Mouse (Mus musculus): ENCODE measurements at regions not wholly inside any gene's neighbourhood (a gene's known extent, or its start where the extent isn't known, plus 50 kb on each side); places are given as distances from the start of the nearest gene placed in this dataset.

DNA sequence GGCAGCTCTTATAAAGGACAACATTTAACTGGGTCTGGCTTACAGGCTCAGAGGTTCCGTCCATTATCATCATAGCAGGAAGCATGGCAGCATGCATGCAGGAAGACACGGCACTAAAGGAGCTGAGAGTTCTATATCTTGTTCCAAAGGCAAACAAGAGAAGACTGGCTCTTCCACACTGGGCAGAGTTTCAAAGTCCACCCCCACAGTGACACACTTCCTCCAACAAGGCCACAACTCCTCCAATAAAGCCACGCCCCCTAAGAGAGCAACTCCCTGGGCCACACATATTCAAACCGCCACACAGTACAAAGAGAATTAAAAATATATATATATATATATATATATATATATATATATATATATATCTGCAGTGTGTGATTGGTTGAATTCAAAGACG, 105.8 kb upstream of the Spata13 start (continued):
- TF ChIP-seq TBP (IDR thresholded peaks at IDR 0.05; ENCODE audit: low read depth, low read length): 0 out of 2 replicates have a peak, but pooled peaks have one; percentile 31
- no peak for TF ChIP-seq CHD1 (IDR thresholded peaks at IDR 0.05; ENCODE audit: low read depth, low read length)

DNA sequence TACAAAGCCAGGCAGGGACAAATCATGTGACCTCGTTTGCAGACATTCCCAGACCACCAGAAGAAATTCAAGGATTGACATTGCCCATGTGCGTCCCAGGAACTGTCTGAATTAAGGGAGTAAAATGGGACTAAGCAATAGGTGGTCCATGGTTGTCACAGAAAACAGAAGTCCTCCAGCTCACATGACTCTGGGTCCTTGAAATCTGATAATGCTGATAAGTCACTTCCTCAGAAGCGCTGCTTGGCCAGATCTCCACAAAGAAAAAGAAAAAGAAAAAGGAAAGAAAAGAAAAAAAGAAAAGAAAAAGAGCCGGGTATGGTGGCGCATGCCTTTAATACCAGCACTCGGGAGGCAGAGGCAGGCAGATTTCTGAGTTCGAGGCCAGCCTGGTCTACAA, 105.3 kb upstream of the Spata13 start:
- H3K9me3 ChIP-seq (replicated peaks; ENCODE audit: insufficient read depth, low read length): no peaks in the 10 kb centered on the region
- peak overlapping the region; percentile 85 for H3K27ac ChIP-seq (ENCODE audit: control insufficient read depth, low read depth, low read length)
- DNase-seq (ENCODE audit: low read depth, low spot score): peak; percentile 58
- H3K9ac ChIP-seq (ENCODE audit: control insufficient read depth, low read depth, low read length, poor library complexity, severe bottlenecking): 0 out of 2 replicates have a peak overlapping the region, but pooled peaks have one; percentile 30
- no peaks in the 10 kb centered on the region for H3K27me3 ChIP-seq (ENCODE audit: control insufficient read depth in 1 of 2, insufficient read depth in 2 of 2, low read length in 2 of 2)
- TF ChIP-seq CHD1 (IDR thresholded peaks at IDR 0.05; ENCODE audit: low read depth, low read length): no peak
- TF ChIP-seq USF1 (IDR thresholded peaks at IDR 0.05; ENCODE audit: low read depth, low read length): peak; percentile 81
- no peak for TF ChIP-seq POLR2AphosphoS2 (IDR thresholded peaks at IDR 0.05; ENCODE audit: low read length)
- no peak for TF ChIP-seq SMC3 (IDR thresholded peaks at IDR 0.05; ENCODE audit: low read depth, low read length)
- no peak for TF ChIP-seq TAL1 (IDR thresholded peaks at IDR 0.05; ENCODE audit: low read length)
- peak; percentile 47 to 77 for TF ChIP-seq EP300 (IDR thresholded peaks at IDR 0.05; ENCODE audit: low read depth in 1 of 2, low read length in 2 of 2)
- no peak for TF ChIP-seq MYB (IDR thresholded peaks at IDR 0.05; ENCODE audit: low read depth, low read length)
- peak in 1 of 2 experiments; percentile 32; a peak in 1 of 4 replicates for TF ChIP-seq USF2 (IDR thresholded peaks at IDR 0.05; ENCODE audit: borderline replicate concordance in 1 of 2, insufficient read depth in 1 of 2, low read depth in 1 of 2, low read length in 2 of 2)
- TF ChIP-seq GATA1 (IDR thresholded peaks at IDR 0.05; ENCODE audit: low read depth, low read length): peak; percentile 86
- no peak for TF ChIP-seq RCOR1 (IDR thresholded peaks at IDR 0.05; ENCODE audit: low read depth, low read length)
- TF ChIP-seq BHLHE40 (IDR thresholded peaks at IDR 0.05; ENCODE audit: borderline replicate concordance, low read depth, low read length): peak; percentile 94
- TF ChIP-seq POLR2A (IDR thresholded peaks at IDR 0.05; ENCODE audit: control insufficient read depth in 1 of 2, insufficient read depth in 1 of 2, low read depth in 1 of 2, low read length in 2 of 2, poor library complexity in 1 of 2): no peak
- 0 out of 2 replicates have a peak, but pooled peaks have one; percentile 21 for TF ChIP-seq MYC (IDR thresholded peaks at IDR 0.05; ENCODE audit: low read depth, low read length)
- 0 out of 2 replicates have a peak, but pooled peaks have one; percentile 29 for TF ChIP-seq SIN3A (IDR thresholded peaks at IDR 0.05; ENCODE audit: low read length)
- TF ChIP-seq GABPA (IDR thresholded peaks at IDR 0.05; ENCODE audit: low read depth, low read length): no peak
- TF ChIP-seq TCF12 (IDR thresholded peaks at IDR 0.05; ENCODE audit: low read depth, low read length): 0 out of 2 replicates have a peak, but pooled peaks have one; percentile 18
- no peak for TF ChIP-seq RAD21 (IDR thresholded peaks at IDR 0.05; ENCODE audit: low read depth, low read length)
- no peak for TF ChIP-seq ZNF384 (IDR thresholded peaks at IDR 0.05; ENCODE audit: low read depth, low read length)
- no peak for TF ChIP-seq ZMIZ1 (IDR thresholded peaks at IDR 0.05; ENCODE audit: low read depth, low read length)
- TF ChIP-seq MEF2A (IDR thresholded peaks at IDR 0.05; ENCODE audit: extremely low read depth, insufficient replicate concordance, low read depth, low read length, poor library complexity, severe bottlenecking): no peak
- TF ChIP-seq NELFE (IDR thresholded peaks at IDR 0.05; ENCODE audit: low read depth, low read length): no peak
- TF ChIP-seq ETS1 (IDR thresholded peaks at IDR 0.05; ENCODE audit: low read depth, low read length): 0 out of 2 replicates have a peak, but pooled peaks have one; percentile 35
- TF ChIP-seq HCFC1 (IDR thresholded peaks at IDR 0.05; ENCODE audit: low read depth, low read length): no peak
- no peak for TF ChIP-seq KAT2A (conservative IDR thresholded peaks at IDR 0.05; ENCODE audit: low read depth, low read length)
- no peak for TF ChIP-seq ELF1 (IDR thresholded peaks at IDR 0.05; ENCODE audit: low read depth, low read length)
- no peak for TF ChIP-seq ZC3H11A (IDR thresholded peaks at IDR 0.05; ENCODE audit: low read depth, low read length)
- TF ChIP-seq JUND (IDR thresholded peaks at IDR 0.05; ENCODE audit: low read depth, low read length): no peak
- H3K4me1 ChIP-seq (ENCODE audit: control insufficient read depth in 1 of 2, insufficient read depth in 2 of 2, low read length in 2 of 2): peaks cover 0 to 8% of the 10 kb centered on the region in 2 experiments; a peak in 3 of 4 replicates
- H3K36me3 ChIP-seq (ENCODE audit: control insufficient read depth in 1 of 2, insufficient read depth in 2 of 2, low read length in 2 of 2): peaks cover 0 to 3% of the 10 kb centered on the region in 2 experiments; a peak in 2 of 4 replicates
- H3K4me3 ChIP-seq (ENCODE audit: control insufficient read depth in 1 of 2, insufficient read depth in 1 of 2, low read depth in 2 of 2, low read length in 2 of 2): peak overlapping the region; percentile 31 to 37; a peak in 3 of 4 replicates
- no peaks in the 10 kb centered on the region for H3K79me2 ChIP-seq (ENCODE audit: control insufficient read depth, insufficient read depth, low read length, poor library complexity)

All from MEL (cell line).